ENCODE assay signal across 8 mouse cellular contexts in genomic region chr12:110498283-110499224, GRCm38 (mm10). TPM values are rescaled to one million over a fixed set of nuclear protein-coding genes. Genes with fewer than 3 reads are reported as not detected.
DNase-seq lines count a peak whose midpoint lies in the region; ATAC-seq and TF ChIP-seq lines count a peak whose summit lies in the region.

No protein-coding gene starts in this region.

- H3K9me3 ChIP-seq in forebrain, embryonic 10.5 days: no peaks in the 10 kb centered on the region
- no peaks in the 10 kb centered on the region for H3K9me3 ChIP-seq in forebrain, embryonic 15.5 days
- H3K9me3 ChIP-seq in intestine, embryonic 16.5 days (ENCODE audit: control insufficient read depth, low read length): no peaks in the 10 kb centered on the region
- no peaks in the 10 kb centered on the region for H3K9me3 ChIP-seq in forebrain, postnatal 0 days (ENCODE audit: low read length)

- peaks cover 19% of the 10 kb centered on the region for H3K4me1 ChIP-seq in forebrain, embryonic 10.5 days
- peaks cover 6% of the 10 kb centered on the region; the same call in 1 of the 2 replicates for H3K4me1 ChIP-seq in forebrain, embryonic 15.5 days
- peaks cover 50% of the 10 kb centered on the region for H3K4me1 ChIP-seq in intestine, embryonic 16.5 days (ENCODE audit: control insufficient read depth, insufficient read depth, low read length)
- H3K4me1 ChIP-seq in forebrain, postnatal 0 days (ENCODE audit: insufficient read depth): 0 out of 2 replicates have a peak, but pooled peaks cover 4% of the 10 kb centered on the region

- H3K27me3 ChIP-seq in forebrain, embryonic 10.5 days (ENCODE audit: poor library complexity, severe bottlenecking): no peaks in the 10 kb centered on the region
- H3K27me3 ChIP-seq in forebrain, embryonic 15.5 days: no peaks in the 10 kb centered on the region
- no peaks in the 10 kb centered on the region for H3K27me3 ChIP-seq in intestine, embryonic 16.5 days (replicated peaks; ENCODE audit: control insufficient read depth, insufficient read depth, low read length)
- H3K27me3 ChIP-seq in forebrain, postnatal 0 days (ENCODE audit: insufficient read depth, low read length): no peaks in the 10 kb centered on the region

- peaks cover 22% of the 10 kb centered on the region for H3K36me3 ChIP-seq in forebrain, embryonic 10.5 days (replicated peaks)
- H3K36me3 ChIP-seq in forebrain, embryonic 15.5 days: no peaks in the 10 kb centered on the region
- H3K36me3 ChIP-seq in intestine, embryonic 16.5 days (ENCODE audit: control insufficient read depth, insufficient read depth, low read length): peaks cover 2% of the 10 kb centered on the region; the same call in 1 of the 2 replicates
- 0 out of 2 replicates have a peak, but pooled peaks cover 3% of the 10 kb centered on the region for H3K36me3 ChIP-seq in forebrain, postnatal 0 days (ENCODE audit: insufficient read depth)

- H3K9ac ChIP-seq in forebrain, embryonic 15.5 days (replicated peaks): no peak overlapping the region
- H3K9ac ChIP-seq in intestine, embryonic 16.5 days (ENCODE audit: low read depth, low read length): peak overlapping the region; percentile 56
- no peak overlapping the region for H3K9ac ChIP-seq in forebrain, postnatal 0 days

- ATAC-seq in forebrain, embryonic 15.5 days (replicated peaks): no peak
- peak; percentile 62 for ATAC-seq in intestine, embryonic 16.5 days
- ATAC-seq in neutrophil, adult 5-6 weeks (ENCODE audit: extremely low read depth, insufficient number of reproducible peaks, low FRiP score, poor library complexity, severe bottlenecking): peak; percentile 22; the same call in 1 of the 2 replicates
- no peak for ATAC-seq in forebrain, postnatal 0 days

- H3K4me2 ChIP-seq in forebrain, embryonic 15.5 days (replicated peaks): no peak overlapping the region
- peak overlapping the region; percentile 50 for H3K4me2 ChIP-seq in intestine, embryonic 16.5 days (ENCODE audit: low read depth, low read length)
- H3K4me2 ChIP-seq in forebrain, postnatal 0 days (ENCODE audit: low read depth): no peak overlapping the region

- H3K27ac ChIP-seq in forebrain, embryonic 10.5 days: peak overlapping the region; percentile 53; the same call in 1 of the 2 replicates
- no peak overlapping the region for H3K27ac ChIP-seq in forebrain, embryonic 15.5 days (replicated peaks)
- H3K27ac ChIP-seq in intestine, embryonic 16.5 days (ENCODE audit: low read length): peak overlapping the region; percentile 97
- H3K27ac ChIP-seq in forebrain, postnatal 0 days (ENCODE audit: low read depth, low read length): no peak overlapping the region

- no peak overlapping the region; the same call in 1 of the 2 replicates for H3K4me3 ChIP-seq in forebrain, embryonic 10.5 days
- H3K4me3 ChIP-seq in forebrain, embryonic 15.5 days: no peak overlapping the region
- peak overlapping the region; percentile 23; the same call in 1 of the 2 replicates for H3K4me3 ChIP-seq in intestine, embryonic 16.5 days (ENCODE audit: low read length)
- H3K4me3 ChIP-seq in forebrain, postnatal 0 days (ENCODE audit: low read depth, low read length): no peak overlapping the region

- no peak for TF ChIP-seq CTCF in forebrain, postnatal 0 days (IDR thresholded peaks at IDR 0.05; ENCODE audit: low read depth)

- DNase-seq in forebrain, embryonic 10.5 days (ENCODE audit: extremely low spot score, low spot score): no peak
- peak; percentile 29 for DNase-seq in spleen, adult 12 weeks (ENCODE audit: low spot score)
- DNase-seq in spleen, postnatal 14 days (ENCODE audit: low spot score in 2 of 2): no peak
- no peak for DNase-seq in forebrain, postnatal 0 days
- DNase-seq in right cerebral cortex, postnatal 14 days: no peak

- WGBS in forebrain, embryonic 10.5 days: 89% methylated on average over 22 of the region's 22 CpGs
- WGBS in forebrain, embryonic 15.5 days: 85% methylated on average over 22 of the region's 22 CpGs
- 61% methylated on average over 22 of the region's 22 CpGs for WGBS in intestine, embryonic 16.5 days
- WGBS in forebrain, postnatal 0 days: 83% methylated on average over 22 of the region's 22 CpGs

RNA-seq across cellular contexts. Expression of gene Ppp2r5c, which starts 51.6 kb away (rescaled TPM):
- 135 and 138 TPM in 2 replicates for polyA plus RNA-seq in forebrain, embryonic 10.5 days (2016; fragmentation: Nextera tagmentation; extraction: Ambion mirVana)
- polyA plus RNA-seq in forebrain, embryonic 15.5 days (2015; fragmentation: Nextera tagmentation; extraction: Ambion mirVana): 137 TPM in 2 replicates
- polyA plus RNA-seq in intestine, embryonic 16.5 days (2015; fragmentation: Nextera tagmentation; extraction: Ambion mirVana): 129 and 133 TPM in 2 replicates
- total RNA-seq in neutrophil, adult 5-6 weeks (2017): 223 and 243 TPM in 2 replicates
- 171 and 191 TPM in 2 replicates for total RNA-seq in forebrain, postnatal 0 days (2014; rRNA removed)
- polyA plus RNA-seq in forebrain, postnatal 0 days (2015; fragmentation: Nextera tagmentation; extraction: Ambion mirVana): 147 and 169 TPM in 2 replicates

Comparison
In these comparisons a context has a peak if more than half of its experiments do, and no peak if none do; other contexts are left out.
1. H3K27ac ChIP-seq: peak in forebrain, embryonic 10.5 days (single experiment) and intestine, embryonic 16.5 days (single experiment); none in forebrain, embryonic 15.5 days (single experiment) and forebrain, postnatal 0 days (single experiment).
2. ATAC-seq: peak in intestine, embryonic 16.5 days (single experiment) and neutrophil, adult 5-6 weeks (single experiment); none in forebrain, embryonic 15.5 days (single experiment) and forebrain, postnatal 0 days (single experiment).